Mouse (Mus musculus) stomach, embryonic 16.5 days (tissue): ENCODE results near the gene Synj2. TPM values are rescaled to one million over a fixed set of nuclear protein-coding genes. Genes with fewer than 3 reads are reported as not detected.

Source experiments
- ATAC-seq: fragments of 200-750 bp; cut with Nextera tagmentation; 2 replicates; pipeline ENCODE4 v1.8.0; 2017; ENCODE audit warnings: moderate number of reproducible peaks, moderate TSS enrichment; ENCODE audit not compliant: insufficient read depth, low FRiP score
- H3K27ac ChIP-seq: fragments of 300-500 bp; sonication (generic); 2 replicates; pipeline ENCODE4 v1.5.1; 2014; ENCODE audit warnings: low read length
- H3K27me3 ChIP-seq: fragments of 300-500 bp; sonication (generic); 2 replicates; pipeline ENCODE4 v1.6.1; 2014; ENCODE audit warnings: low read length, control low read depth, mixed read lengths; ENCODE audit not compliant: control insufficient read depth, insufficient read depth
- H3K36me3 ChIP-seq: fragments of 300-500 bp; sonication (generic); 2 replicates; pipeline ENCODE4 v1.6.1; 2014; ENCODE audit warnings: low read length; ENCODE audit not compliant: control insufficient read depth, insufficient read depth
- H3K4me1 ChIP-seq: fragments of 300-500 bp; sonication (generic); 2 replicates; pipeline ENCODE4 v1.6.1; 2014; ENCODE audit warnings: low read length, control low read depth, mixed read lengths; ENCODE audit not compliant: control insufficient read depth, insufficient read depth
- H3K4me2 ChIP-seq: fragments of 300-500 bp; sonication (generic); 2 replicates; pipeline ENCODE4 v1.6.1; 2014; ENCODE audit warnings: low read depth, low read length, mixed read lengths
- H3K4me3 ChIP-seq: fragments of 300-500 bp; sonication (generic); replicated peaks from 2 replicates; pipeline ENCODE4 v1.5.1; 2014; ENCODE audit warnings: mild to moderate bottlenecking, low read length
- H3K9ac ChIP-seq: fragments of 300-500 bp; sonication (generic); 2 replicates; pipeline ENCODE4 v1.6.1; 2014; ENCODE audit warnings: low read length
- H3K9me3 ChIP-seq: fragments of 300-500 bp; sonication (generic); replicated peaks from 2 replicates; pipeline ENCODE4 v1.6.1; 2016; ENCODE audit warnings: low read length, control low read depth; ENCODE audit not compliant: control insufficient read depth
- WGBS: fragments of 180-500 bp; shearing (Covaris S2); extraction: QIAGEN DNeasy Blood & Tissue Kit; methylation state at CpG from one replicate; pipeline ENCODE4 v1.1.7; 2014; 5-methylcytosine and 5-hydroxymethylcytosine counted together
- polyA plus RNA-seq: library from polyadenylated mRNA; unstranded; fragments of >200 nt; fragmentation: Nextera tagmentation; extraction: Ambion mirVana; gene quantifications from 2 replicates; pipeline ENCODE4 v1.2.1, GENCODE M21; 2015

The Synj2 gene
- polyA plus RNA-seq, 1 experiment from 2014 or later: 6.7 TPM

GRCm38 (mm10) chr17:5998235-5998500 is 57.1 kb downstream of the Synj2 start:
- Histone ChIP-seq H3K36me3 (0 out of 2 replicates have a peak, but pooled peaks cover 2% of the 10 kb centered on the region), H3K4me1 (peaks cover 23% of the 10 kb centered on the region), H3K4me3 (no peak overlapping the region), H3K9me3 (no peaks in the 10 kb centered on the region), H3K27me3 (no peaks in the 10 kb centered on the region), H3K4me2 (no peak overlapping the region), H3K9ac (no peak overlapping the region), H3K27ac (no peak overlapping the region)
- ATAC-seq: no peak

- H3K9ac ChIP-seq: no peak overlapping the region
- no peaks in the 10 kb centered on the region for H3K27me3 ChIP-seq
- WGBS: 74% methylated on average over 5 of the region's 5 CpGs
- no peak overlapping the region for H3K4me2 ChIP-seq
- no peak overlapping the region; the same call in 1 of the 2 replicates for H3K27ac ChIP-seq
- peaks cover 8% of the 10 kb centered on the region for H3K36me3 ChIP-seq
- no peak overlapping the region for H3K4me3 ChIP-seq
- no peaks in the 10 kb centered on the region for H3K9me3 ChIP-seq
- peaks cover 17% of the 10 kb centered on the region for H3K4me1 ChIP-seq
- ATAC-seq: no peak
Measured at GRCm38 (mm10) chr17:5999039-5999543, 58.0 kb downstream of the Synj2 start.

GRCm38 (mm10) chr17:6000864-6001319 is 59.8 kb downstream of the Synj2 start:
- peaks cover 25% of the 10 kb centered on the region for H3K4me1 ChIP-seq
- no peak for ATAC-seq
- no peaks in the 10 kb centered on the region for H3K9me3 ChIP-seq
- no peak overlapping the region for H3K4me2 ChIP-seq
- H3K36me3 ChIP-seq: peaks cover 8% of the 10 kb centered on the region
- H3K27ac ChIP-seq: no peak overlapping the region
- H3K9ac ChIP-seq: no peak overlapping the region
- no peaks in the 10 kb centered on the region for H3K27me3 ChIP-seq
- WGBS: 71% methylated on average over 8 of the region's 8 CpGs
- H3K4me3 ChIP-seq: no peak overlapping the region

- Histone ChIP-seq H3K4me3 (no peak overlapping the region), H3K9ac (no peak overlapping the region), H3K27me3 (no peaks in the 10 kb centered on the region), H3K27ac (no peak overlapping the region), H3K36me3 (peaks cover 8% of the 10 kb centered on the region), H3K4me1 (peaks cover 30% of the 10 kb centered on the region), H3K4me2 (no peak overlapping the region), H3K9me3 (no peaks in the 10 kb centered on the region)
- ATAC-seq: no peak
- 78% methylated on average over 6 of the region's 6 CpGs for WGBS
Measured at GRCm38 (mm10) chr17:6001389-6001788, 60.3 kb downstream of the Synj2 start.

- no peak for ATAC-seq
- H3K27me3 ChIP-seq: no peaks in the 10 kb centered on the region
- no peak overlapping the region for H3K9ac ChIP-seq
- H3K4me1 ChIP-seq: peaks cover 33% of the 10 kb centered on the region
- no peak overlapping the region for H3K27ac ChIP-seq
- H3K4me3 ChIP-seq: no peak overlapping the region
- H3K36me3 ChIP-seq: peaks cover 8% of the 10 kb centered on the region
- no peak overlapping the region for H3K4me2 ChIP-seq
- 63% methylated on average over 7 of the region's 7 CpGs for WGBS
- no peaks in the 10 kb centered on the region for H3K9me3 ChIP-seq
Measured at GRCm38 (mm10) chr17:6001836-6002235, 60.8 kb downstream of the Synj2 start.

- peaks cover 36% of the 10 kb centered on the region for H3K4me1 ChIP-seq
- H3K9me3 ChIP-seq: no peaks in the 10 kb centered on the region
- H3K27ac ChIP-seq: no peak overlapping the region
- 92% methylated on average over 6 of the region's 6 CpGs for WGBS
- ATAC-seq: no peak
- H3K4me2 ChIP-seq: no peak overlapping the region
- H3K4me3 ChIP-seq: no peak overlapping the region
- no peak overlapping the region for H3K9ac ChIP-seq
- no peaks in the 10 kb centered on the region for H3K27me3 ChIP-seq
- peaks cover 8% of the 10 kb centered on the region for H3K36me3 ChIP-seq
Measured at GRCm38 (mm10) chr17:6002563-6002962, 61.5 kb downstream of the Synj2 start.

GRCm38 (mm10) chr17:6003661-6004060 is 62.6 kb downstream of the Synj2 start:
- no peak overlapping the region for H3K4me3 ChIP-seq
- ATAC-seq: no peak
- no peak overlapping the region for H3K4me2 ChIP-seq
- no peak overlapping the region for H3K9ac ChIP-seq
- H3K9me3 ChIP-seq: no peaks in the 10 kb centered on the region
- H3K4me1 ChIP-seq: peaks cover 38% of the 10 kb centered on the region
- 86% methylated on average over 6 of the region's 6 CpGs for WGBS
- H3K27ac ChIP-seq: no peak overlapping the region
- no peaks in the 10 kb centered on the region for H3K27me3 ChIP-seq
- H3K36me3 ChIP-seq: peaks cover 8% of the 10 kb centered on the region

GRCm38 (mm10) chr17:6005246-6005637 is 64.2 kb downstream of the Synj2 start:
- Histone ChIP-seq H3K27me3 (no peaks in the 10 kb centered on the region), H3K36me3 (peaks cover 8% of the 10 kb centered on the region), H3K4me1 (peaks cover 35% of the 10 kb centered on the region), H3K9ac (peak overlapping the region; percentile 60; the same call in 1 of the 2 replicates), H3K27ac (peak overlapping the region; percentile 98), H3K9me3 (no peaks in the 10 kb centered on the region), H3K4me2 (peak overlapping the region; percentile 31), H3K4me3 (peak overlapping the region; percentile 8; the same call in 1 of the 2 replicates)
- peak; percentile 68; the same call in 1 of the 2 replicates for ATAC-seq
- 14% methylated on average over 14 of the region's 14 CpGs for WGBS

- Histone ChIP-seq H3K9ac (peak overlapping the region; percentile 60), H3K4me2 (peak overlapping the region; percentile 31), H3K36me3 (peaks cover 8% of the 10 kb centered on the region), H3K27ac (peak overlapping the region; percentile 98), H3K4me3 (peak overlapping the region; percentile 8; the same call in 1 of the 2 replicates), H3K27me3 (no peaks in the 10 kb centered on the region), H3K9me3 (no peaks in the 10 kb centered on the region), H3K4me1 (peaks cover 35% of the 10 kb centered on the region)
- WGBS: 15% methylated on average over 14 of the region's 14 CpGs
- peak; percentile 77 for ATAC-seq
Measured at GRCm38 (mm10) chr17:6005638-6006471, 64.8 kb downstream of the Synj2 start.
